Mouse (Mus musculus) lung, postnatal 0 days (tissue): ENCODE data around the gene Olfr1412.

Experiments
- CTCF ChIP-seq: IDR thresholded peaks from 2 replicates; pipeline ENCODE4 v1.5.1; 2016; ENCODE audit warnings: antibody characterized with exemption, mild to moderate bottlenecking
- EP300 ChIP-seq: IDR thresholded peaks from 2 replicates; pipeline ENCODE4 v1.6.1; 2016; ENCODE audit warnings: antibody characterized with exemption, mild to moderate bottlenecking, control low read depth

DNA sequence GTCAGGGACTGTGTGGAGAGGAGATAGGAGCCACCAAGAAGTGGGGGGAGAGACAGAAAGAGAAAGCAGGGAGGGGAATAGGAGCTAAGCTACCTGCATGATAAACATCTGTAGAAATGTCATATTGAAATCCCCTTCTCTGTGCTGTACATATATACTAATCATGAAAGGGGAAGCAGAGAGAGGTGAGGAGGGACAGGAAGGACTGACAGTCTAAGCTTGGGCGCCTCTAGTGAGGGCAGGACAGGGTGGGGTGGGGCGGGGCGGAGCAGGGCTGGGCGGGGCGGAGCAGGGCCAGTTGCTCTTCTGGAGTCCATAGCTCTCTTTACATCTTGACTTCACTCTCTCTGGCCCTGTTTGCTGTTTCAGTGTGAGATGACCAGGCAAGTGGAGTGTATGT, 48.6 kb upstream of the Olfr1412 start:
- TF ChIP-seq CTCF: no peak
- TF ChIP-seq EP300: no peak
